Mouse (Mus musculus): Measurements from ENCODE around the gene Tyrp1. TPM values are rescaled to one million over a fixed set of nuclear protein-coding genes. Genes with fewer than 3 reads are reported as not detected.

Gene Tyrp1
- 0.17 TPM in 1 of 2 replicates, not detected in the other for polyA plus RNA-seq (2012; ENCODE audit: low replicate concordance)

DNA sequence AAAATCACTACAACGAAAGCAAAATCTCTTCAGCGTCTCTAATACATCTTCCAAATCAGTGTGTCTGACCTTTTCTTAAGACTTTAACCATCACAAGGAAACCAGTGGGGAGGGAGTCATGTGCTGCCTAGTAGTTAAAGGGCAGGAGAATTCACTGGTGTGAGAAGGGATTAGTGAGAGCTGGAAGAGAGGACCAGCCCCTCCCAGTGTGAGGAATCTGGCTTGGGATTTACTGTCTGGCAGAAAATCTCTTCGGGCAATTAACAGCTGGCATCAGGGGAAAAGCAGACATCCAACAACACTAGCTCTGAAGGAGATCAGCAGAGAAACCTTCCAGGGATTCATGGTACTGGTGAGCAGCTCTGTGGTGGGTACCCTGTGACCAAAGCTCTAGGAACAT lies at the start of gene Tyrp1:
TSS of gene Tyrp1 (plus strand) at position 74 of the 400 bp plus-strand sequence.

Other genes starting within 250 kb of the Tyrp1 start
- gene Lurap1l, start 76.5 kb downstream of the Tyrp1 start, polyA plus RNA-seq (2012; ENCODE audit: low replicate concordance) = 0.11 and 0.16 TPM in 2 replicates

All from leukemia stem cell, adult 10-12 weeks (primary cell).